Mouse (Mus musculus) lung, postnatal 0 days (tissue): ENCODE data around the gene Wbp2.

ENCODE experiments used
- CTCF ChIP-seq: IDR thresholded peaks from 2 replicates; pipeline ENCODE4 v1.5.1; 2016; ENCODE audit warnings: antibody characterized with exemption, mild to moderate bottlenecking
- EP300 ChIP-seq: IDR thresholded peaks from 2 replicates; pipeline ENCODE4 v1.6.1; 2016; ENCODE audit warnings: antibody characterized with exemption, mild to moderate bottlenecking, control low read depth

GRCm38 (mm10) chr11:116129993-116130487 is 43.2 kb upstream of the Wbp2 start:
- TF ChIP-seq EP300 (no peak), CTCF (no peak)
